Mouse (Mus musculus) embryonic fibroblast, embryonic 13.5 days (primary cell): Measurements from ENCODE around the gene Spsb4. TPM values are rescaled to one million over a fixed set of nuclear protein-coding genes. Genes with fewer than 3 reads are reported as not detected.

Experiments used
- H3K27ac ChIP-seq: 2 replicates; pipeline ENCODE4 v1.5.1; 2012; ENCODE audit warnings: low read length, control low read depth, inconsistent platforms; ENCODE audit not compliant: insufficient read depth
- H3K4me1 ChIP-seq: 2 replicates; pipeline ENCODE4 v1.6.1; 2011; ENCODE audit warnings: low read length; ENCODE audit not compliant: control insufficient read depth, insufficient read depth
- H3K4me3 ChIP-seq: 2 replicates; pipeline ENCODE4 v1.5.1; 2011; ENCODE audit warnings: mild to moderate bottlenecking, control low read depth, low read length; ENCODE audit not compliant: insufficient read depth
- CTCF ChIP-seq: IDR thresholded peaks from 2 replicates; pipeline ENCODE4 v1.5.1; 2011; ENCODE audit warnings: mild to moderate bottlenecking, control low read depth, low read length, moderate library complexity, borderline replicate concordance; ENCODE audit not compliant: insufficient read depth
- POLR2A ChIP-seq: IDR thresholded peaks from 2 replicates; pipeline ENCODE4 v1.6.1; 2011; ENCODE audit warnings: low read depth, mild to moderate bottlenecking, control low read depth, low read length, moderate library complexity
- polyA plus RNA-seq: library from polyadenylated mRNA; stranded (reverse); fragments of >200 nt; gene quantifications from 2 replicates; pipeline ENCODE4 v1.2.4, GENCODE M21; 2011; ENCODE audit warnings: low read depth; ENCODE audit not compliant: missing spikeins, insufficient read length

Spsb4 gene
- polyA plus RNA-seq, result 1.8 and 1.9 TPM in 2 replicates

DNA sequence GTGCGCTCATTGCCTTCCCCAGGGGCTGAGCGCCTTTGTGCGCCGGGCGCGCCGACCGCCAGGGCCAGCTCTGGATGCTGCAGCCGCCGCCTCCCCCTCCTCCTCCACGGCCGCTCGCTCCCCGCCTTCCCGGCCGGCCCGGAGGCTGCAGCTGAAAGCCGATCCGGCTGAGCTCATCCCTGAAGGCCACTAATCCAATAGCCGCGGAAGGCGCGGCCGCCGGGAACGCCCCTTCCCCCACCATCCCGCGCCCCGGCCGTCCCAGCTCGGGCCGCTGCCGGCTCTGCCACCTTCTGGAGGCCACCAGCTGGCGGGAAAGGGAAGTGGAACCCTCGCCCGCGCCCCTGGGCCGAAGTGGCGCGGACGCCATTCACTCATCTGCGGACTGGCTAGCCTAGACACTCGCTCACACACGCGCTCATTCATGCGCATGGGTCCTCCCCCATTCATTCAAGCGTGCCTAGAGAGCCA lies at the start of gene Spsb4:
Gene Spsb4 (minus strand): TSS at position 167 of the 471 bp plus-strand sequence.
- no peak within 1 kb of the TSS for H3K27ac ChIP-seq
- H3K4me1 ChIP-seq, result 0 out of 2 replicates have a peak, but pooled peaks cover 2% of the 10 kb centered on the region
- peak; percentile 61 for TF ChIP-seq POLR2A
- TF ChIP-seq CTCF, result no peak
- H3K4me3 ChIP-seq, result peak within 1 kb of the TSS; percentile 61

DNA sequence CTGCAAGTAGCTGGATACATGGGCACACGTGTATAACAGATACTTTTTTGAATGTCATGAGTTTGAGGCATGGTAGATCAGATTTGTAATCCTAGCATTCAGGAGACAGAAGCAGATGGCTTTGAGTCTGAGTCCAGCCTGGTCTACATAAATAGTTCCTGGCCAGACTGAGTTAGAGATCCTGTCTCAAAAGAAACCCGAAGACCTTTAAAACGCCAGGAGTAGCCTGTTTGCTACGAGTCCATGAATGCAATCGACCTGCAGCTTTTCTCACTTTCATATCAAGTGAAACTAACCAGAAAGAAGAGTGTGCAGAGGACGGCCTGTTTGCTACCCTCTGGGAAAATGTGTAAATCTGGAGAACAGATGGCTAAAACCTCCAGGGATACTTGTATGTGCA lies 49.1 kb upstream of the Spsb4 start:
- Histone ChIP-seq H3K4me1 (peaks cover 8% of the 10 kb centered on the region; the same call in 1 of the 2 replicates), H3K4me3 (no peak overlapping the region)

DNA sequence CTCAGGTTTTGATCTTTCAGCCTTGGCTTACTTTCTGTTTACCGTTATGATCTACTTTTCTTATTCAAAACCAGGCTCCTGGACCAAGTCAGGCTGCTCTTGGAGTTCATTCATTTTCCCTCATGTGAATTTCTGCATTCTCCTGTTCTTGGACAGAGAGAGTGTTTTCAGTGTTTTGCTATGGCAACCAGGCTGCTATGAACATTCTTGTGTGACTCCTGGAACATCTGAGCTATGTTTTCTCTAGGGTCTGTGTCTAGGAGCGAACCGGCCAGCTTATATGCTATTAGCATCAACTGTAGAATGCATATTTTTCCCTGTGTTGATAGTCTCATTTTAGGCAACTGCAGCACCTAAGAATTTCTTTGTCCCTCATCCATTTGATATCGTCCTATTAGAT lies 47.2 kb upstream of the Spsb4 start:
- TF ChIP-seq CTCF (no peak), POLR2A (no peak)
- Histone ChIP-seq H3K4me3 (no peak overlapping the region), H3K4me1 (peaks cover 8% of the 10 kb centered on the region; the same call in 1 of the 2 replicates), H3K27ac (0 out of 2 replicates have a peak overlapping the region, but pooled peaks have one; percentile 10)

More for the DNA sequence above, 49.1 kb upstream of the Spsb4 start:
- no peak overlapping the region for H3K27ac ChIP-seq
- TF ChIP-seq CTCF (no peak), POLR2A (no peak)

DNA sequence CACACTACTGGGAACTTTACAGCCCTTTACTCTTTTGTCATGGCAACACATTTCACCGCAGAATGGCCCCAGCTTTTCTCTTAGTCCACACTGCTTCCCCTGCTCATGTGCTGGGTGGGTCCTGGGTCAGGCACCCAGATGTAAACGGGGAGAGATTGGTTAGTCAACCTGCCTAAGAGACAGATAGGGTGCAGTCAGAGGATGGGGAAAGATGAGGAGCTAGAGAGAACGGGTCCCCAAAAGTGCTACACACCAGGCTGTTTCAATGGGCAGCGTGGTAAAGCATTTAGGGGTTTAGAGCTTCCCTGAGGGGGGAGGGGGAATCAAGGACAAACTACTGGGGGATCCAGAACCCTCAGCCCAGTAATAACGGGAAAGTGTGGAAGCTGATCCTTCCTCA lies 46.6 kb upstream of the Spsb4 start:
- H3K4me3 ChIP-seq, result no peak overlapping the region
- TF ChIP-seq POLR2A (no peak), CTCF (no peak)
- H3K4me1 ChIP-seq, result peaks cover 8% of the 10 kb centered on the region; the same call in 1 of the 2 replicates
- H3K27ac ChIP-seq, result no peak overlapping the region

DNA sequence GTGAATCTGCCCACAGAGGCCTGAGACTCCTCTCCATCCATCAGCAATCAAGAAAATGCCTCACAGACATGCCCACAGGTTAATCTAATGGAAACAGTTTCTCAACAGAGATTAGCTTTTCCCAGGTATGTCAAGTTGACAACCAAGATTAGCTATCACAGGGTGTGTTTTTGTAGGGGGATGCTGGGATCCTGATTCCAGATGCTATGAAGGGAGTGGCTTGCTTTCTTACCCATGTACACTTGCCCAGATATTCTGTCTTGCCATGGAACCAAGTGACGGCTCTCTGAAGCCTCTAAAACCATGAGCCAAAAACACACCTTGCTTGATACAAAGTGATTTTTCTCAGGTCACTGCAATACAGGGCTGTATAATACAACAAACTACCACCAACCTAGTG lies 45.5 kb upstream of the Spsb4 start:
- H3K27ac ChIP-seq, result no peak overlapping the region
- H3K4me3 ChIP-seq, result no peak overlapping the region
- no peak for TF ChIP-seq POLR2A
- no peak for TF ChIP-seq CTCF

DNA sequence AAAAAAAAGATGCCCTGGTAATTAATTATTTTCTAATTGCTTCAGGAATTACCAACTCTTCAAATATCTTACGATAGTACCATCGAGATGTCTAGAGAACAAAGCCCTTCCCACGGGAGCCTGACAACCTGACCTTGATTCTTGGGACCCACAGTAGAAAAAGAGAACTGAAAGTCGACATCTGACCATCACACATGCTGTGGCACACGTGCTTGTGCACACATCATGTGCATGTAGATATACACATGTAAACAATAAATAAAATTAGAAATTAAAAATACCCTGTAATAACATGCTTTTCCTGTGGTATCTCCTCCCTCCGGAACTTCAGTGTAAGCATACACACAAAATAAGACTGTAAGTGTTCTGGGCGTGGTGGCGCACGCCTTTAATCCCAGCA lies 43.1 kb upstream of the Spsb4 start:
- Histone ChIP-seq H3K27ac (no peak overlapping the region), H3K4me1 (peaks cover 7% of the 10 kb centered on the region; the same call in 1 of the 2 replicates), H3K4me3 (no peak overlapping the region)
- TF ChIP-seq CTCF, result no peak
- TF ChIP-seq POLR2A, result no peak

More for the DNA sequence above, 45.5 kb upstream of the Spsb4 start:
- peaks cover 8% of the 10 kb centered on the region; the same call in 1 of the 2 replicates for H3K4me1 ChIP-seq

DNA sequence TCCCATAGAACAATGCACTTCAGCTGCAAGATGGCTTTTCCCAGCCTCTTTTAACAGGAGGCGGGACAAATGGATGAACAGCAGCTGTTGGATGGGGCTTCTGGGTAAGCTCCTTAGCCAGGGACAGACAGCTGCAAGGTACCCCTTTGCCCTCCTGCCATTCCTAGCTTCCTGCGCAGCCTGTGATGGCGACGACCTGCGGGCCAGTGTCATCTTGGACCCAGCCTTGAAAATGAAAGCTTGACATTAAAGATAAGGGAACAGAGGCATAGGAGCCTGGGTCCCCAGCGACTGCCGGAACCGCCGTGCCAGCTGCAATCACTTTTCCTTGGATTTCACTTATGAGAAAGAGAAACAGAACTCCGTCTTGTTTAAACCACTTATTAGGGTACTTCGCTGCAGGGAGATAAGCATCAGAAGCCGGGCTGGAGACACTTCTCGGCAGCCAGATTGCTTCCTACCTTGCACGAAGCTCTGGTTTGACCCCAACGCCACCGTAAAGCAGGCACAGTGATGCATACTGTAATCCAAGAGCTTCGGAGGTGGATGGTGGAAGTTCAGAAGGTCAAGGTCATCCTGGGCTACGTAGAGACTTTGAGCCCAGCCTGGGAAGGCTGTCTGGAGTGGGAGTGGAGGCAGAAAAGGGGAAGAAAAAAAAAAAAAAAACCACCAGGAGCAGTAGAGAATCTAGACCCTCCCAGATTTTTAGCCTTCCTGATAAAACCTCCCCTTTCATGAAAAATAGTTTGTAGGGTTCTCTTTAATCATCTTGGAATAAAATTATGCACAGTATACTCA lies 38.1 kb upstream of the Spsb4 start:
- Histone ChIP-seq H3K4me3 (no peak overlapping the region), H3K4me1 (no peaks in the 10 kb centered on the region), H3K27ac (no peak overlapping the region)
- TF ChIP-seq POLR2A (no peak), CTCF (no peak)

DNA sequence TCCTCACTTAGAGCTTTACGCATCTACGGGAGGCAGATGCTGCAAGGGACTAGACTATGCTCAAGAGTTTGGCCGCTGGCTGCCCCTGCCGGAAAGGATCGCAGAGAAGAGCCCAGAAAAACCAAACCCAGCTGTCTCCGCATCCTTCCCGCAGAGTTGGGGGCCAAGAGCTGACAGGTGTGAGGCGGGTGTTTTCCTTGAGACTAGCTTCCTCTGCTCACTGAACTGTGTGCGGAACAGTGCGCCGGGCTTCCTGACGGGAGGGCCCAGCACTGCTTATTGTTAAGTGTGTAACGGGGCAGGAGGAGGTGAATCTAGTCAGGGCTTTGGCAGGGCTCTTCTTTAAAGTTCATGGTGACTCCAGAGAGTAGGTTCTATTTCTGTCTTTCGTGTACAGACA lies 37.3 kb upstream of the Spsb4 start:
- H3K27ac ChIP-seq, result no peak overlapping the region
- TF ChIP-seq POLR2A, result no peak
- TF ChIP-seq CTCF, result no peak
- no peaks in the 10 kb centered on the region for H3K4me1 ChIP-seq
- no peak overlapping the region for H3K4me3 ChIP-seq

DNA sequence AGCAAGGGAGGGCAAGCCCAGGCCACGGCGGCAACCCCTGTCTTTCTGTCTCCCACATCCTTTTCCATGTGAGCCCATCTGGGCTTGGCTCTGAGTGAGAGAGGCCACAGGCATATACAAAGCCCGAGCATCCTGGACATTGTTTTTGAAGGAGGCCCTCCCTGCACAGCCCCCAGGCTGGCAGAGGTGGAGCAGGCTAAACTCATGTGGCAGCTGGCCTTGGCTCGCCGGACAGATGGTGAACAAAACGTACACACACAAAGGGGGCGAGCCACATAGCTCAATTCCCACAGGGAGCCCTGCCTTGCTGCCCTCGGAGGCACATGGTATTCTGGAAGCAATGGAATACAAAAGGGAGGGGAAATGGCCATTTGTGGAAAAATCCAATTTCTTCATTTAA lies 32.5 kb upstream of the Spsb4 start:
- Histone ChIP-seq H3K4me3 (no peak overlapping the region), H3K27ac (no peak overlapping the region), H3K4me1 (no peaks in the 10 kb centered on the region)
- TF ChIP-seq POLR2A (no peak), CTCF (no peak)

DNA sequence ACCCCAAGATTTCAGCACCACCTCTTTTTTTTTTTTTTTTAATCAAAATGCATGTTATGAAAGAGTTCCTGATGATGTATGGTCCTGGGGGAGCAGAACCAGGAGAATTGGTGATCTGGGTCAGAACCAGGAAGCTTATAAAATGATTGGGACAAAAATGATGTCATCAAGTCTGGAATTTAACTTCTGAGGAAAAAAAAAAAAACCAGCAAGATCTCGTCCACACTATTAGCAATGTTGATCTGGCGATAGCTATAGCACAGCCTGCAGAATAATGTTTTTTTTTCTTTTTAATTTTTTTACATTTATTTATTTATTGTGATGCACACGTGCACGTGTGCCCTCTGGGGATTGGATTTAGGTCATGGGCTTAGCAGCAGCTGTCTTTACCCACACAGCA lies 27.6 kb upstream of the Spsb4 start:
- TF ChIP-seq POLR2A, result no peak
- TF ChIP-seq CTCF, result no peak
- Histone ChIP-seq H3K27ac (no peak overlapping the region), H3K4me1 (no peaks in the 10 kb centered on the region), H3K4me3 (no peak overlapping the region)
